Mouse (Mus musculus) ovary, adult 18-20 months (tissue): ENCODE results near the gene Prdm2.

Experiments
- DNase-seq: peaks from one replicate; pipeline ENCODE4 v3.0.0; 2022; ENCODE audit warnings: low spot score, mixed read lengths

Gene Prdm2

DNA sequence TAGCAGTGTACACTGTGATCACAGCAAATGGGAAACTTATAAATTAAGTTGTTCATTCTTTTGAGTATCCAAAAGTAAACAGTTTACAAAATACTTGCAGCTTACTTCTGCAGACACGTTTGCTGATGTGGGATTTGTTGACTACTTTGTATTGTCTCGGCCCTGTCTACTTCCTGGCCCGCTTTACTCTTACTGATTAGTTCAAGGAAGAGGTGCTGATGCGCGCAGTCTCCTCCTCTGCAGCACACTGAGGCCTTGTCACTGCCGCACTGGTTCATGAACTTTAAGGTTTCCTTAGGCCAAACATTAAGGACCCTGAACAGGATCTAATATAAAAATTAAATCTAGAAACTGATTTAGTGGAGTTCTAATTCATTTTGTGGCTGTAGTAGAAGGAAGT, 58.2 kb downstream of the Prdm2 start:
- no peak for DNase-seq

- DNase-seq = no peak
Observed at GRCm38 (mm10) chr4:143152634-143153033, 60.2 kb downstream of the Prdm2 start.

DNA sequence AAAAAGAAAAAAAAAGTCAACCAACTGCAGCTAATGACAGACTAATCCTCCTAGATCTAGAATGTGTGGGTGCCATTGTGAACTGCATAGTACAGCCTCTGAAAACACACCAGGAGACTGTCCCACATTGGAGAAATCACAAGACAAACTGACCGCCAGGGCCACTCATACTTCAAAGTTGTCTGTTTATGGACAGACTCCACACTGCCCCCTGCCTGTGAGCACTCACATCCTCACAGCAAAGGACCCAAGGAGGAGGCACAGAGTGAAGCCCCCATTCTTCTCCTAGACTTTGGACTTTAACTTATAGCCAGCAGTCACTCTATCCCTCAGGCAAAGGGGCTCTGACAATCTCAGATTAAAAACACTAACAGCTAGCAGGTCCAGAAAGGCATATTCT, 61.5 kb downstream of the Prdm2 start:
- no peak for DNase-seq

DNA sequence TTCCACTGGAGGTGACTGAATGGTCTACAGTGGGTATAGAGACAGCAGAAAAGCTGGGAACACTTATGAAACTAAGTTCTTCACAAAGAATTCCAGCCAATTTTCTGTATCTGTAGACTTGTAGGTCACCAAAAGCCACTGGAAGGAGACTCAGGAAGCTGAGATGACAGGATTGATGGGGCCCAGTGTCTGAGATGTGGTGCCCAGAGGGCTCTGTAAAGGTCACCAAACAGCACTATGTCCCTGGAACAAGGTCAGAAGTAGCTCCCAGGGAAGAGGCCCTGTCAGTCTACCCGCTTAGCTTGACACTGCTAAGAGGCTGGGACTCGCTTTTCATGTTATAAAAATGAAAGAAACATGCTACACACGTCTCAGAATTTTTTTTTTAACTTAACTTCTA, 65.1 kb downstream of the Prdm2 start:
- no peak for DNase-seq

GRCm38 (mm10) chr4:143143615-143144014, 69.2 kb downstream of the Prdm2 start:
- DNase-seq = no peak

- no peak for DNase-seq
Observed at GRCm38 (mm10) chr4:143141645-143142259, 71.0 kb downstream of the Prdm2 start.

GRCm38 (mm10) chr4:143140940-143141339, 71.9 kb downstream of the Prdm2 start:
- DNase-seq = no peak

- no peak for DNase-seq
Observed at GRCm38 (mm10) chr4:143132433-143132832, 80.4 kb downstream of the Prdm2 start.

DNA sequence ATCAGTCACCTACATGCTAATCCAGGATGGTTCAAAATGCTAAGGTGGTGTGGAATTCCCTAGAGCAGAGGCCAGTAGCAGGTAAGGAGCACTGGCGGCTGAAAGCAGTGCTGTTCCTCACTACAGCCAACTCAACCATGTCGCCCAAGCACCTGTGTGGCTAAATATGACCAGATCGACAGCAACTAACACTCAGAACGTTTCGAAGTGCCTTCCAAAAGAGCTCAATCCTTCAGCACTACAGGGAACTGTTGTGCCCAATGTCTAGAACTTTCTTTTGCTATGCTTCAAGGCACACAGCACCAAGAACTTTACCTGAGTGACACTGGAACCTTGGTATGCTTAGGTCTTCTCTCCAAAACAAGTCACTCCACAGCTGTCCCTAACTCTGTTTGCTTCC, 82.4 kb downstream of the Prdm2 start:
- DNase-seq = no peak

- no peak for DNase-seq
Observed at GRCm38 (mm10) chr4:143129261-143129760, 83.5 kb downstream of the Prdm2 start.

DNA sequence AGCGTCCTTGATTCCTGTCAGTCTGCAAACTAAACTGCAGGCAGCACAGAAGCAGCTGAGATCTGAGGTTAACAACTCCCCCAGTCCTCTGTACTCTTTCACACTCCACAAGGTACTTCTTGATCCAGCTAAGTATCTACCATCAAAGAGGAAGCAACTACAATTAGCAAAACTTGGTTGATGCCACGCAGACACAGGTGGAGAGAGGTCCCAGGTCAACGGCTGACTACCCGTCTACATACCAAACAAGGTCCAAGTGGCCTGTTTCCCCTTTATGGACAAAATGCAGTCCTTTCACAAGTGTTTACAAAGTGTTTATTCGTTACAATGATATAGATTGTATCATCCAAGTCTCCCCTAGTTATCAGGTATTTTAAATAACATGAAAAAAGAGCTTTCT, 85.6 kb downstream of the Prdm2 start:
- no peak for DNase-seq

DNA sequence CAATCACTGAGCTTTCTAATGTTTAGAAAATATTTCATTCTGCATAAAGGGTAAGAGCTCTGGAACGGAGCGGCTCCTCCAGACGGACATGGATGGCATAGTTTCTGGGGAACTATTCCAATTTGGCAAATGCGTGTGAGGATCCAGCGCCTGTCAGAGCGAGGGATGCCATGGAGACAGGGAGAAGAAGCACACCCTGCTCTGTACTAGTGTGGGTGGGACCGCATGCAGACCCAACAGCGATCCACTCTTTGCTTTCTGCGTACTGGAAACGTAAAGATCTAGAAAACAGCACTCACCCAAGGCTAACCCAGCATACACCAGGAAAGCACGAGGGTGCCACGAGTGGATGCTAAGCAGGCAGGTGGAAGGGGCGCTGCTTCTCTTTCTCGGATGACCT, 86.3 kb downstream of the Prdm2 start:
- DNase-seq = no peak

DNA sequence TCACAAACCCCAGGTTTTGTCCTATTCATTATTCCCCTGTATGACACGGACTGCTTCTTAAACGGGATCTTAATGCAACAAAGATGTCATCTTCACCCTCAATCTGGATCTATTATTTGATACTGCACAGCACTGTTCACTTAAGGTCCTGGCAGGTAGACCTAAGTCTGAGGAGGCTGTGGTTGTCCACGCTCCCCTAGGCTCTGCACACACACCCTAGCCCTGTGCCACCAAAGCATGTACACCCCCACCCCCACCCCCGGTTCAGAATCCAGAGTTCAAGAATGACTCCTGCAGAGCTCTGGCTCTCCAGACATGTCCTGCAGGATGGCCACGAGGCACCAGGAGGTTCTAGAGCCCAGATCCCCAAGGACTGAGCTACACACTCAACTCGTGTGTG, 87.5 kb downstream of the Prdm2 start:
- no peak for DNase-seq

DNA sequence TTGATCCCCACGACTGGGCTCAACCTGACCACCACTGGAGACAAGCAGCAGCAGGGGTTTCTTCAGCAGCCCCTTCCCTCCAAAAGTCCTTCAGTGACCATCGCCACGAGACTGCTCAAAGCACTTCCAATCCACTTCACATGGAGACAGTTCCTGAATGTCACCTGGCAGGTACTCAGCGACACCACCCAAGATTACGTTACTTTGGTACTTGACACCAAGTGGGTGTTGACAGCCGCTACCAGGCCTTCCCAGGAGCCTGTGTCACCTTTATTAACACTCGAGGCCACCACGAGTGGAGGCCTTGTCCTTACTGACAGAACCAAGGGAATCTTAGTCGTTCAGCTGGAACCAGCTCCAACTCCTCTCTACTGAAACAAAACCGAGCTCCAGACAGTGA, 89.8 kb downstream of the Prdm2 start:
- DNase-seq = no peak

DNA sequence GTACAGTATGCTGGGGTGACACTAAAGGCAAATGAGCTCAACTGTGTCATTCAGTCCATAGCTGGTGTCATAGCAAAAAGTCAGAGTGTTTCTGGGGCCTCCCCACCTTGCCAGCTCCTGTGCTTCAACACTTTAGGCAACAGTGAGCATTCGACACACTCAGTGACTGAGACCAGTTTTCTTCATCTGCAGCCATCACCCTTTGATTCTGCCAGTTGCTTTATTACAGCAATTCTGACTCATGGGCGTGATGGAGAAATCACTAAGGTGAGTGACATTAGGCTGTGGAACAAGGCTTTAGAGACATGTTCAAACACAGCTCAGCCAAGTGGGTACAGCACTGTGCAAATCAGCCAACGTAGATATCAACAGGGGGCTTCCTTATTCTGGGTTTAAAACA, 91.6 kb downstream of the Prdm2 start:
- DNase-seq = no peak

- DNase-seq = no peak
Observed at GRCm38 (mm10) chr4:143120008-143120407, 92.8 kb downstream of the Prdm2 start.

GRCm38 (mm10) chr4:143118843-143119242, 94.0 kb downstream of the Prdm2 start:
- DNase-seq = peak; percentile 36

- no peak for DNase-seq
Observed at GRCm38 (mm10) chr4:143115851-143116250, 96.9 kb downstream of the Prdm2 start.

- DNase-seq = no peak
Observed at GRCm38 (mm10) chr4:143114232-143114979, 98.4 kb downstream of the Prdm2 start.

GRCm38 (mm10) chr4:143112985-143113384, 99.8 kb downstream of the Prdm2 start:
- DNase-seq = peak; percentile 11

GRCm38 (mm10) chr4:143112439-143112838, 100.4 kb downstream of the Prdm2 start:
- no peak for DNase-seq

DNA sequence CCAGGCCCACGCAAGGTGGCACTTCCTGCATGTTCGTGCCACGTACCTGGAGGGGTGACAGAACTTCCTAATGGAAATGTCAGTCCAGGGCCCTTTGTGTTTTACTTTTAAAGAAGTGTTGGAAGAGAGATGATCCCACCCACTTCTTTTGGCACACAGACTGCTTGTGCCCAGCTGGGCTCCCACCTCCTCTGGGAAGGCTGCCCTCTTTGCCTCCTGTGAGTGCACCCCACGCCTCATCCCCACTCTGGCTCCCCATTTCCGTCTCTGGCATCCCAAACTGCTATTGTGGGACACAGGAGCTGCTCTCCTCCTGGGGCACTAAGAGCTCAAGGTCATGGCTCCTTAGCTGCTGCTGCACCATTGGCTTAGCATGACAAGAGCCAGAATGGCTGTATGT, 100.9 kb downstream of the Prdm2 start:
- no peak for DNase-seq

GRCm38 (mm10) chr4:143108552-143108951, 104.2 kb downstream of the Prdm2 start:
- no peak for DNase-seq

GRCm38 (mm10) chr4:143106971-143107370, 105.8 kb downstream of the Prdm2 start:
- DNase-seq = no peak
